Mouse (Mus musculus): ENCODE measurements around the gene Elk4. TPM values are rescaled to one million over a fixed set of nuclear protein-coding genes. Genes with fewer than 3 reads are reported as not detected.

Elk4 gene
- polyA plus RNA-seq, 1 experiment from 2014 or later: 22.5 TPM

- H3K4me3 ChIP-seq (ENCODE audit: low read length): no peak overlapping the region
- no peaks in the 10 kb centered on the region for H3K27me3 ChIP-seq (ENCODE audit: control insufficient read depth, insufficient read depth, low read depth, low read length)
- peaks cover 5% of the 10 kb centered on the region; the same call in 1 of the 2 replicates for H3K4me1 ChIP-seq (replicated peaks; ENCODE audit: control insufficient read depth, insufficient read depth, low read length)
- no peak overlapping the region for H3K9ac ChIP-seq (ENCODE audit: low read length)
- no peaks in the 10 kb centered on the region for H3K36me3 ChIP-seq (ENCODE audit: control insufficient read depth, insufficient read depth, low read length)
- WGBS: 64% methylated on average over 4 of the region's 4 CpGs
- no peak for ATAC-seq (ENCODE audit: low read depth)
- H3K9me3 ChIP-seq (ENCODE audit: control insufficient read depth, low read length): no peaks in the 10 kb centered on the region
- no peak overlapping the region for H3K4me2 ChIP-seq (ENCODE audit: low read depth, low read length)
- no peak overlapping the region for H3K27ac ChIP-seq (ENCODE audit: low read length)
Observed at GRCm38 (mm10) chr1:132043759-132044158, 36.4 kb downstream of the Elk4 start.

DNA sequence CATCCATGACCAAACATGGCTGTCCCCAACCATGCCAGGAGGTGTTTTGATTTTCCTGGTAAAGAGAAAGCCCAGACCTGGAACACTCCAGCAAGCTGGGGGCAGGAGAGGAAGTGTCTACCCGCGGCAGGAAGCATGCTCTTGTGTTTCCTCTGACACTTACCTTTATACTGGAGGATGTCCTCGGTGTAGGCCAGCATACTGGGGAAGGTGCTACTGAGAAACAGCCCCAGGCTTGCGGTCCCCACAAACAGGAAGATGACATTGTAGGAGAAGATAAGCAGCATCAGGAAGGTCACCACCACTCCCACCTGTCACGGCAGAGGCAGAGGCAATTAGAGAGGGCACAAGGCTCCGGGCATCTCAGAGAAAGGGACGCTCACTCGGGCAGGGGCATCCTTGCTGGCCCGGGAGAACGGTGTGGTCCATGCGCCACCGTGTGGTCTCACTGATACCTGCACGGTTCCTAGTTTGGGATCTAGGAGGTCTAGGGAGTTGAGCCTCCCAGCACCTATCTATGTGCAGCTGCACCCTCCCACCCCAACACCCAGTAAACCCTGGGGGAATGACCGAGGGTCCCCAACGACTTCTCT lies 38.8 kb downstream of the Elk4 start:
- Histone ChIP-seq H3K4me3 (ENCODE audit: low read length) (no peak overlapping the region), H3K36me3 (ENCODE audit: control insufficient read depth, insufficient read depth, low read length) (no peaks in the 10 kb centered on the region), H3K27me3 (ENCODE audit: control insufficient read depth, insufficient read depth, low read depth, low read length) (no peaks in the 10 kb centered on the region), H3K4me1 (replicated peaks; ENCODE audit: control insufficient read depth, insufficient read depth, low read length) (peaks cover 5% of the 10 kb centered on the region; the same call in 1 of the 2 replicates), H3K9ac (ENCODE audit: low read length) (no peak overlapping the region), H3K4me2 (ENCODE audit: low read depth, low read length) (no peak overlapping the region), H3K9me3 (ENCODE audit: control insufficient read depth, low read length) (no peaks in the 10 kb centered on the region), H3K27ac (ENCODE audit: low read length) (no peak overlapping the region)
- 15% methylated on average over 15 of the region's 15 CpGs for WGBS
- no peak; the same call in 1 of the 2 replicates for ATAC-seq (ENCODE audit: low read depth)

DNA sequence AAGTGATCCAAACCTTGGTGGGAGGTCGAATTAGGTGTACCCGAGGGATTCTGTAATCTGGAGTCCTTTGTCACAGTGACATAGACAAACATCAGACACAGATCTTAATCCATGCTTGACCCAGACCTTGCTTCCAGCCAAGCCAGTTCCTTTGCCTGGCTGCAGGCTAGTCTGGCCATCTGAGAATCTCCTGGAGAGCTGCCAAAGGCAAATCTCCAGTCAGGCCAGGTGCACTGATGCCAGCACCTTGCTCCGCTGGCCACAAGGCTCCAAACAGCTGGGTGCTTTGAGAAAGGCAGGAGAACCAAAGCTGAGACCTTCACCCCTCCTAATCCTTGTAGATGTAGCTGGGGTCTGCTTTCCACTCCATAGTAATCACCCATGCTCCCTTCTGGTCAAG lies 44.3 kb downstream of the Elk4 start:
- H3K36me3 ChIP-seq (ENCODE audit: control insufficient read depth, insufficient read depth, low read length): no peaks in the 10 kb centered on the region
- no peak for ATAC-seq (ENCODE audit: low read depth)
- H3K4me2 ChIP-seq (ENCODE audit: low read depth, low read length): no peak overlapping the region
- H3K4me1 ChIP-seq (replicated peaks; ENCODE audit: control insufficient read depth, insufficient read depth, low read length): no peaks in the 10 kb centered on the region
- WGBS: 58% methylated on average over 3 of the region's 3 CpGs
- no peaks in the 10 kb centered on the region for H3K27me3 ChIP-seq (ENCODE audit: control insufficient read depth, insufficient read depth, low read depth, low read length)
- H3K9ac ChIP-seq (ENCODE audit: low read length): no peak overlapping the region
- no peak overlapping the region for H3K27ac ChIP-seq (ENCODE audit: low read length)
- no peak overlapping the region for H3K4me3 ChIP-seq (ENCODE audit: low read length)
- H3K9me3 ChIP-seq (ENCODE audit: control insufficient read depth, low read length): no peaks in the 10 kb centered on the region

DNA sequence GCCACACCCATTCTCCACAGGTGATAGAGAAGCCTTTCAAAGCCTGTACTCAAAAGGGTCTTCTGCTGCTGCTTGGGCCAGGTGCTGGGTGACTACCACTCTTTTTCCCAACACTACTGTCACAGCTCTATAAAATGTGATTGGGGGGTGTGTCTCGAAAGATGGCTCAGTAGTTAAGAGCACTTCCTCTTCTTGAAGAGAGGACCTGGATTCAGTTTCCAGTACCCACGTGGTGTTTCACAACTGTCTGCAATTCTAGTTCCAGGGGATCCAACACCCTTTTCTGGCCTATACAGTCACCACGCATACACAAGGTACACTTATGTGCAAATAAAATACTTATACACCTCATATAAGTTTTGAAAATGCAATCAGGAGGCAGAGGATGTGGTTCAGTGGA lies 47.0 kb downstream of the Elk4 start:
- Histone ChIP-seq H3K9ac (ENCODE audit: low read length) (no peak overlapping the region), H3K9me3 (ENCODE audit: control insufficient read depth, low read length) (no peaks in the 10 kb centered on the region), H3K27ac (ENCODE audit: low read length) (no peak overlapping the region), H3K27me3 (ENCODE audit: control insufficient read depth, insufficient read depth, low read depth, low read length) (no peaks in the 10 kb centered on the region), H3K36me3 (ENCODE audit: control insufficient read depth, insufficient read depth, low read length) (no peaks in the 10 kb centered on the region), H3K4me2 (ENCODE audit: low read depth, low read length) (no peak overlapping the region), H3K4me3 (ENCODE audit: low read length) (no peak overlapping the region), H3K4me1 (replicated peaks; ENCODE audit: control insufficient read depth, insufficient read depth, low read length) (no peaks in the 10 kb centered on the region)
- WGBS: 77% methylated on average over 3 of the region's 3 CpGs
- ATAC-seq (ENCODE audit: low read depth): no peak

- Histone ChIP-seq H3K9ac (ENCODE audit: low read length) (no peak overlapping the region), H3K4me1 (replicated peaks; ENCODE audit: control insufficient read depth, insufficient read depth, low read length) (no peaks in the 10 kb centered on the region), H3K4me2 (ENCODE audit: low read depth, low read length) (no peak overlapping the region), H3K4me3 (ENCODE audit: low read length) (no peak overlapping the region), H3K9me3 (ENCODE audit: control insufficient read depth, low read length) (no peaks in the 10 kb centered on the region), H3K27ac (ENCODE audit: low read length) (no peak overlapping the region), H3K36me3 (ENCODE audit: control insufficient read depth, insufficient read depth, low read length) (no peaks in the 10 kb centered on the region), H3K27me3 (ENCODE audit: control insufficient read depth, insufficient read depth, low read depth, low read length) (no peaks in the 10 kb centered on the region)
- WGBS: 67% methylated on average over 7 of the region's 7 CpGs
- peak; percentile 21; the same call in 1 of the 2 replicates for ATAC-seq (ENCODE audit: low read depth)
Observed at GRCm38 (mm10) chr1:132055054-132055664, 47.8 kb downstream of the Elk4 start.

- WGBS: 85% methylated on average over 5 of the region's 5 CpGs
- Histone ChIP-seq H3K4me1 (replicated peaks; ENCODE audit: control insufficient read depth, insufficient read depth, low read length) (no peaks in the 10 kb centered on the region), H3K27me3 (ENCODE audit: control insufficient read depth, insufficient read depth, low read depth, low read length) (no peaks in the 10 kb centered on the region), H3K9me3 (ENCODE audit: control insufficient read depth, low read length) (no peaks in the 10 kb centered on the region), H3K4me3 (ENCODE audit: low read length) (no peak overlapping the region), H3K9ac (ENCODE audit: low read length) (no peak overlapping the region), H3K27ac (ENCODE audit: low read length) (no peak overlapping the region), H3K36me3 (ENCODE audit: control insufficient read depth, insufficient read depth, low read length) (no peaks in the 10 kb centered on the region), H3K4me2 (ENCODE audit: low read depth, low read length) (no peak overlapping the region)
- no peak for ATAC-seq (ENCODE audit: low read depth)
Observed at GRCm38 (mm10) chr1:132058558-132058957, 51.2 kb downstream of the Elk4 start.

GRCm38 (mm10) chr1:132060036-132060769 lies 52.8 kb downstream of the Elk4 start:
- Histone ChIP-seq H3K4me3 (ENCODE audit: low read length) (no peak overlapping the region), H3K4me2 (ENCODE audit: low read depth, low read length) (no peak overlapping the region), H3K36me3 (ENCODE audit: control insufficient read depth, insufficient read depth, low read length) (no peaks in the 10 kb centered on the region), H3K4me1 (replicated peaks; ENCODE audit: control insufficient read depth, insufficient read depth, low read length) (no peaks in the 10 kb centered on the region), H3K27me3 (ENCODE audit: control insufficient read depth, insufficient read depth, low read depth, low read length) (no peaks in the 10 kb centered on the region; the same call in 1 of the 2 replicates), H3K27ac (ENCODE audit: low read length) (no peak overlapping the region), H3K9ac (ENCODE audit: low read length) (no peak overlapping the region), H3K9me3 (ENCODE audit: control insufficient read depth, low read length) (no peaks in the 10 kb centered on the region)
- WGBS: 44% methylated on average over 7 of the region's 7 CpGs
- ATAC-seq (ENCODE audit: low read depth): no peak

DNA sequence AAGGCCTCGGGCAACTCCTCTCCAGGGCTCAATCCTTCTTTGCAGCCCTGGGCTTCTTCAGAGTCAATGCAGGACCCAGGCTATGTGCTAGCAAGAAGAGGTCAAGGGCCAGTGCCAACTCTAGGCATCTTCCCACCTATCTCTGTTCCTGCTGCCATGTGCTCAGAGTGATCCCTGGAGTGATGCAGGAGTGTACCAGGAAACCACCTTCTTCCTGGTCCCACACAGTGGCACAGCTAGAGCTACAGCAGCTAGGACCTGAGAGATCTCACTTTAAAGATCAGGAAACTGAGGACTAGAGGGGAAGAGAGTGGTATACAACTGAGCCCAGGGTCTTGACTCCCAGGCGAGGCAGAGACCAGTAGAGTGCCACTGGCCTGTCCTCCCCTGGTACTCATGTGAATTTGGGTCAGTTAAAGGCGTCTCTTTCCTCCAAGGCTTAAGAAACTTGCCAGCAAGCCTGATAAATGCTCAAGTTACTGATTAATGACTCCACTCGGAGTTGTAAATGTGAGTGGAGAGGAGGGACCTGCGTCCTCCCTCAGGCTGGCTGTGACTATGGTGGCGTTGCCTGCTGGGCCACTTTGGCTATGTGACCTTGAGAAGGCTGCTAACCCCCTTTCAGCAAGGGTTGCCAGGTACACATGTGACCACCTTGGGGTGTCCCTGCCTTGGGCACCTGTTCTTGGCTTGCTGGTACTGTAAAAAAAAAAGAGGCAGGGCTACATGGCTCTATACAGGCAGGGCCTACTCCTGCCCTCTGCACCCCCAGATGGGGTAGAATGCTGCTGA lies 54.5 kb downstream of the Elk4 start:
- WGBS: 39% methylated on average over 6 of the region's 6 CpGs
- no peak for ATAC-seq (ENCODE audit: low read depth)
- H3K27ac ChIP-seq (ENCODE audit: low read length): no peak overlapping the region

GRCm38 (mm10) chr1:132063096-132063495 lies 55.7 kb downstream of the Elk4 start:
- H3K4me2 ChIP-seq (ENCODE audit: low read depth, low read length): no peak overlapping the region
- peaks cover 16% of the 10 kb centered on the region for H3K27me3 ChIP-seq (ENCODE audit: control insufficient read depth, insufficient read depth, low read depth, low read length)
- H3K36me3 ChIP-seq (ENCODE audit: control insufficient read depth, insufficient read depth, low read length): no peaks in the 10 kb centered on the region
- ATAC-seq (ENCODE audit: low read depth): no peak
- no peaks in the 10 kb centered on the region for H3K9me3 ChIP-seq (ENCODE audit: control insufficient read depth, low read length)
- H3K9ac ChIP-seq (ENCODE audit: low read length): no peak overlapping the region
- no peak overlapping the region for H3K4me3 ChIP-seq (ENCODE audit: low read length)
- 79% methylated on average over 4 of the region's 4 CpGs for WGBS
- H3K27ac ChIP-seq (ENCODE audit: low read length): no peak overlapping the region
- H3K4me1 ChIP-seq (replicated peaks; ENCODE audit: control insufficient read depth, insufficient read depth, low read length): peaks cover 6% of the 10 kb centered on the region

More for the DNA sequence above, 54.5 kb downstream of the Elk4 start:
- Histone ChIP-seq H3K4me1 (replicated peaks; ENCODE audit: control insufficient read depth, insufficient read depth, low read length) (no peaks in the 10 kb centered on the region; the same call in 1 of the 2 replicates), H3K4me2 (ENCODE audit: low read depth, low read length) (no peak overlapping the region), H3K36me3 (ENCODE audit: control insufficient read depth, insufficient read depth, low read length) (no peaks in the 10 kb centered on the region), H3K27me3 (ENCODE audit: control insufficient read depth, insufficient read depth, low read depth, low read length) (peaks cover 6% of the 10 kb centered on the region), H3K4me3 (ENCODE audit: low read length) (no peak overlapping the region), H3K9ac (ENCODE audit: low read length) (no peak overlapping the region), H3K9me3 (ENCODE audit: control insufficient read depth, low read length) (no peaks in the 10 kb centered on the region)

Measured in lung, embryonic 16.5 days (tissue).